Mouse (Mus musculus) T-helper 1 cell (primary cell): ENCODE data around the gene Ntng1.

ENCODE experiments used
- in situ Hi-C: fragments of 300-600 bp; cut with MboI, MseI; formaldehyde crosslinking; loops from one replicate; pipeline ENCODE4 v1.15.1; 2025; ENCODE audit warnings: high pct_unique_total_duplicates

Ntng1 gene

GRCm38 (mm10) chr3:110143206-110144061 is at the start of gene Ntng1:
Ntng1 (minus strand) TSS chr3:110144011.
- in situ Hi-C loops = loop anchor here (10.0 kb wide), 1 partner anchor 619 kb away; no protein-coding TSS in a partner anchor

DNA sequence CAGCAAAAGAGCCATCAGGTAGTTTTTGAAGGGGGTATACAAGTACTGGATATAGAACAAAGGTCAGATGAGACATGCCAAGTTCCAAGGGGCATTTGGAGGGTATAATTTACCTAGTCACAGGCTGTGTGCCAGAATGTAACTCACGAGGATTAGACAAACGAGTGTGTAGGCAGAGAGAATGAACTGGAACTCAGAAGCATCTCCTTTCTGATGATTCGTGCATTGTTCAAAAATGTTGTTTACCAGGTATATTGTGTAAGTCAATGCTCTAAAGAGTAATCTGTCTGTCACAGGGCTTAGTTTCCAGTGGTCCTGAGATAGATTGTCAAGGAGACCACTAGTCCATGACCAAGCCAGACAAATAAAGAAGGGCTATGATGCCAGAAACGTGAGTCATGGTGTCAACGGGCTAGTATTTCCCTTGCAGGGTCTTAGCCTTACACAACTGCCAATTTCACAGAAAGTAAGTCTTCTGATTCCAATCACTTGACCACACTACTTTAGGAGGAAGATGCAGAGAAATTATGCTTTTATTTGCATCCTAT is 43.7 kb upstream of the Ntng1 start:
- in situ Hi-C loops = no loop called here

DNA sequence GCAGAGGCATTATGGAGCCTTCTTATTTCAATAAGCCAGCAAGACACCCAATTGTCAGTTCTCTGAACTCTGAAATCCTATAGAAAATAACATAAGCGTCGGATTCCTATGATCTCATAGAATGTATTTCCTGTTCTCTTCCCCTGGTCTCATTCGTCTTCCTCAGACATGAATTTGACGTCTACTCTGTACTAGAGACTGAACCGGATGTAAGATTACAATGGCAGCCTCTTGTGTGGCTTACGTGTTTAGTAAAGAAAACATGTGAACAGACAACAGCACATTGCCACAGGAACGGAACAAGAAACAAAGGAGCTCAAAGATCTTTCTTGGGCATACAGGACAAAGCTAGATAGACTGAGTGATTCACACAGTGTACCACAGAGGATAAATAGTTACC is 5.3 kb upstream of the Ntng1 start:
- in situ Hi-C loops = loop anchor here (5.0 to 10.0 kb wide), 3 partner anchors 93 to 624 kb away; no protein-coding TSS in a partner anchor

DNA sequence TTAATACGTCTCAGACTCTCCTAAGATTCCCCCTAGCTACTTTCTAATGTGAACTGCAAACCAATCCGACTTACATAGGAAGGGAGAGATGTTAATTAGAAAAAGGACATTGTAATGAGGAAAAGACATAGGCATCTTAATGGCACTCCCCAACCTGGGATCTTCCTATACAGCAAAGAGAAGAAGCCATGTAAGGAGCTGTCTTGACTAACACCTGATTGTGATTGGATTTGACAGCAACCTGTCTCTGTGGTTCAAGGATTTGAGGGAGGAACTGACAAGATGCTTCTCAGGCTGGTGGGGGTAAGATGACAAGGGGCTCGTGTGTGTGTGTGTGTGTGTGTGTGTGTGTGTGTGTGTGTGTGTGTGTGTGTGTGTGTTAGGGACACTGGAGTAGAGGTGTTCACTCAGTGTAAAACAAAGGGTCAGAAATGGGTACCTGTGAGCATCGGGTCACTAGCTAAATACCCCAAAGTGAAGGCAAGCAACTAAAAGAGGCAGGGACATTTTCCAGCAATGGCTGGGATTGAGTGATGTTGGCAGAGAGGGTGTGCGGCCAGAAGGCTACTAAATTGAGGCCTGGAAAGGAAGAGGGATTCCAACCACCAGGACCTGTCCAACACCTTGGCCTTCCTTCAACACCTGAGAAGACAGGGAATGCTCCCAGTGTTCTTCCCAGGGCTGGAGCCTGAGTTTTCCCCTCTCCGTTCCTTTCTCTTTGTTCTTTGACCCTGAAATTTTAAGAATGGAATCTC is 667 bp upstream of the Ntng1 start:
- in situ Hi-C loops = loop anchor here (5.0 to 10.0 kb wide), 3 partner anchors 98 to 620 kb away; no protein-coding TSS in a partner anchor

- in situ Hi-C loops = loop anchor here (10.0 kb wide), 1 partner anchor 618 kb away; no protein-coding TSS in a partner anchor
These were observed 1.3 kb downstream of the Ntng1 start for GRCm38 (mm10) chr3:110142314-110143205.

DNA sequence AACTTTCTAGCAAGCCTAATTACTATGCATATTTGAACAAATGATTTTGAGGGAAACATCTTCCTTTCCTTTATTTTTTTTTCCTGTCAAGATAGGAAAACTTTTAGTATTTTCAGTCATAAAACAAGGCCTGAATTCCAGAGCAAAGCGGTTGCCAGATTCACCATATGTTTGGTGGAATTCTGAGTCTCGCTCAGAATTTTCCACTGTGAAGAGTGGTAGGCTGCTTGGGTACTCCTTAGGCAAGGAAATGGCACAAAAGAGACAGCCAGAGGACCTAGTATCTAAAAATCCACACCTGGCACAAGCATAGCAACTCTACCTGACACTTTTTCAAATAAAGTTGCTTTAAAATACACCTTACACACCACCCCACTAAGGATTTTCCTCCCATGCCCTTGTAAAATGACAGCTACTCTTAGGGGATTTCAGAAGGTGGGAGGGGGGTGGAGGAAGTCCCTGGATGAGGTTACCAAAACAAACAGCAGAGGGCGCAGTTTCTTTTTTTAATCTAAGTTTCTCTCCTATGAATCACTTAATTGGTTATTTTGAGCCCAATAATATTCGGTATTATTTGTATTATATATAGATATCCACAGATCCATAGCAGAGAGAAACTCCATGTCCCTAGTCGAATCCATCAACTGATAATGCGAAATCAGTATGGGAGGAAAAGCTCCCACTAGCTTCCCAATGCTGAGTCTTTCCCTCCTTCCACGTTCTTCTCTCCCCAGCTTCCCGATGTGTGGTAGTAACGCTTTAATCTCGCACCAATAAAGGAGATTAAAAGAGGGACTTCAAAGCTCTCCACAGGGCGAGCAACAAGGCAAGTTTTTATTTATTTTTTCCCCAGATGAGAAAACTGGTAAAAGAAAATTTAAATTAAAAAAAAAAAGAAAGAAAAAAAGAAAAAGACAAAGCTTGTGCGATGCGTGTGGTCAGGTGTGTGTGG is 2.2 kb downstream of the Ntng1 start:
- in situ Hi-C loops = loop anchor here (10.0 kb wide), 1 partner anchor 617 kb away; no protein-coding TSS in a partner anchor

- in situ Hi-C loops = no loop called here
These were observed 7.7 kb downstream of the Ntng1 start for GRCm38 (mm10) chr3:110136115-110136514.

DNA sequence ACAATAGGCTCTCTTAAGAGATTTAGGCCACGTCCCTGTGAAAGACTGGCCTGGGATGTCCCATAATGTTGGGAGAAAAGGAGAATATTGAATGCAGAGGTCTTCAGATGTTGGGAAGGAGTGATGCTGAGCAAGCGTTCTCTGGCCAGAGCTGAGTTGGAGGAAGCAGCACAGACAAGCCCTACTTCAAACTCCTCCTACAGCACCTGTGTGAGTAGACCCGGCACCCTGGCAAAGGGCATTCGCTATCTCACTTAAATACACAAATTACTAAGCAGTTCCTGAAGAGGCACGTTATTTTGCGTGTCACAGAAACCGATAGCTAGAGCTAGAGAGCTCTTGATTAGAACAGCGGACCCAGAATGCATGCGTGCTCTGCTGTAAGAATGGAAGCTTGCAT is 10.7 kb downstream of the Ntng1 start:
- in situ Hi-C loops = no loop called here

DNA sequence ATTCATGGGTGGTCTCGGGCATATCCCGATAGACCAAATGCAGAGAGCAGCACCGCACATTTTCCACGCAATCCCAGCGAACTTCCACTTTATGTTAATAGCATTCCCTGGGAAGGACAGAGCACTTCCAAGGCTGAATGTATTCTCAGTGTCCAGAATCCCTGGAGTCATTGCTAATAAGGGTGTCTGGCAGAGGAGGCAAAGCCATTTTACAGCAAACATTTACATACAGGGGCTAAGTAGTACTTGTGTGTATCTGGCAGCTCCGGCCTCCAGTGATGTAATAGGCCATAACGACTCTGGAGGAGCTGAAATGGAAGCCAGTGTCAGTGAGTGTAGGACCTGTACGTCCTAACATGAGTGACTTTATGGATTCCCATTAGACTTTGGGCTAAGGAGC is 11.5 kb downstream of the Ntng1 start:
- in situ Hi-C loops = no loop called here

DNA sequence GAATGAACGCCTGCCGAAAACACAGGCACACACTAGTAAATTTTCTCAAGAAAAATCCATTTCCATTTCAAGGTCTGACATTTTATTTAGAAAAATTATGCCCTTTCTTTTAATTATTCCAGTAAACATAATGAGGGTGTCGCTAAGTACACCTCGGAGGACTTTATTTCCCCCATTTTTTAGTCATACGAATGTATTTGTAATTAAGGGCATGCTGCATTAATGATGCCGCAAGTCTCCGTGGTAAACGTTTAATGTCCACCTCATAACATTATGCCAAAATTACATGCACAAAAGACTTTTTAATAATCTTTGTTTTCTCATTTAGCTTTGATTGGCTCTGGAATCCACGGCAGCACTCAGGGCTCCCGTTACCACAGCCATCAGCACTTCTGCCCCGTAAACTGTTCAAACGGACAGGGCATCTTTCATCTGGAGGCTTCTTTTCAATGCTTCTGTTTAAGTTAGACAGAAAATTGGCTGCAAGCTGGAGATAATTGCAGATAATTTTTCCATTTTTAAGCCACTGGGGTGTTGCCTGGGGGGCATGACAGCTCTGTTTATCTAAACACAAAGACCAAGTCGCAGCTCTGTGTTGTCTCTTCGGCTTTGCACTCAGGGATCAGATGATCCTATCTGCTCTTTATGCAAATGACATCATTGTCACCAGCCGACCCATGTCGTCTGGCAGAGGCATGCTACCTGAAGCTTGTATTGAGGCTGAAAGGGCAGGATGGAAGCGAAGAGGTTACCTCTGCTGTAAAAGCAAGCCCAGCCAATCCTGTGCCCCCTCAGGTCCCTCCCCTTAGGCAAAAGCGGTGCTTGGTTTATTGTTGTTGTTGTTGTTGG is 12.5 kb downstream of the Ntng1 start:
- in situ Hi-C loops = no loop called here

- in situ Hi-C loops = no loop called here
These were observed 14.2 kb downstream of the Ntng1 start for GRCm38 (mm10) chr3:110129607-110130006.

DNA sequence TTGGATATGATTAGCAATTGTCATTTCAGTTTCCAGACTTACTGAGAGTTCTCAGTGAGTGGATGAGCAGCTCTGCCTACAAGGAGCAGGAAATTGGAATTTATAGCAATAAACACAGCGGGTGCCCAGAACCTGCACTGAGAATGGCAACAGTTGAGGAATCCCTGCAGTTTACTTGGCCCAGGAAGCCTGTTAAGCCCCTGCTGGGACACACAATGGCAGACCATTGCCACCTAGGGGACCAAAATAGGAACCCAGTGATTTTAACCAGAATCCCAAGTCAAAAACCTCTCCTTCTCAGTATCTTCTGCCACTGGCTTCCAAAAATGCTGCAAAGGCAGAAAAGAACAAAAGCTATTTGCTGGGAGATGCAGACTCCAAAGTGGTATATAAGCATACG is 37.8 kb downstream of the Ntng1 start:
- in situ Hi-C loops = no loop called here

DNA sequence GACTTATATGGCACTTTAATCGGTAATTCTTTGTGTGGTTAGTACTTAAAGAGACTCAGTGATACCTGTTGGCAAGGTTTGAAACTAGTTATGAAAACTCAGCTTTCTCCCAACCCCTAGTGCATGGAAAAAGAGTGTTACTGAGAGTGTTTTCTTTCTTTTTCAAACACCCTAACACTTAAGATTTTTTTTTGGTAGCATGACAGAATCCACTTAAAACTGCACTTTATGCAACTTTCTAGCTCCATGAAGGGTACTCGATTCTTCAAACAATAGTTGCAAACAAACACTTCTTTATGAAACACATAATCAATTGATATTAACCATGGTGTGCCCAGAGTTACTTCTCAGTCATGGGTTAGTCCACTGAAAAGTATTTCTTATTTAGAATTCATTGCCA is 49.4 kb downstream of the Ntng1 start:
- in situ Hi-C loops = no loop called here

DNA sequence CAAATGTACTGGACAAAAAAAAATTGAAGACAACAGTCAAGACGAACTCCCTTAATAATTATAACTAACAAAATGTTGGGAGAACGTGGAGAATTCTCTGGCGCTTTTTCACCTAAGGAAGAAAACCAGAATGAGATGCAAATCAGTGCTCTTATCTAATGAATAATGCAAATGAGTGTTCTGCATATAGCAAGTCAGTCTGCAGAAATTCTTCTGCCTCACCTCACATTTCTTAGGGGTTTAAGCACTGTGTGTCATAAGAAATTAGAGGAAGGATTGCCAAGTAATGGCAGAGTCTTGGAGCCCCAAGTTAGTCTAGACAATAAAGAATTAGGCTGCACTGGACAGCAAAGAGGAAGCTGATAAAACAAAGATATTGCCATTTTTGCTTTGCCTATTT is 49.8 kb downstream of the Ntng1 start:
- in situ Hi-C loops = no loop called here

DNA sequence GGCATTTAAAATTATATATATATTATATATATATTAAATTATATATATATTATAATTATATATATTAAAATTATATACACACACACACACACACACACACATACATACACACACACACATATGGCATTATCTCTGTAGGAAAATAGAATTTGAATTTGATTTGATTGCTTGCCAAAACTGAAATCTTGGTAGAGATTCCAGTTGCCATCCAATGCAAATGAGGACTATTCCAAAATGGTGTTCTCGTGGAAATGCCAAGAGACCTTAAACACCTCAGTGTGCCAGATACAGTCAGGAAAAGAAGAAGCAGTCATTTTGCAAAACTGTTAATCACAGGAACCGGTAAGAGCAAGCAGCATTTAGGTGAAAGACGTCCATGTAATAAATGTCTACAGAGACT is 51.3 kb downstream of the Ntng1 start:
- in situ Hi-C loops = no loop called here

DNA sequence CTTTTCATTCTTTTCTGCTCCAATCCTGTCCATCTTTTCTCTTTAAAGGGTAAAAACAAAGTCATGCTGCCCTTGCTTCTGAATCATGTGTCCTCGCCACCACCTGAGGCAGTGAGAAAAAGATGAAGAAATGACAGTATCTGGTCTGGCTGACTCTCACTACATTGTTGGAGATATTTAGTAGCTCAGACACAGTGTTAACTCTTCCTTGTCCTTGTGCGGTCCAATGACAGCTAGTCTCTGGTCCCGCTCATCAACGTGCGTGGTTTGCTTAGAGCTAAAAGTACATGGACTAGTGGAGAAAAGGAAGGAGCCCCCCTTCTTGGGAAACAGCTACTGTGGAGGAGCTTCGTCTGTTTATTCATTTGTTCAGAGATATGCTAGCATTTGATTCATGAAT is 56.6 kb downstream of the Ntng1 start:
- in situ Hi-C loops = no loop called here

GRCm38 (mm10) chr3:110085336-110085735 is 58.5 kb downstream of the Ntng1 start:
- in situ Hi-C loops = no loop called here

GRCm38 (mm10) chr3:110064709-110065256 is 79.0 kb downstream of the Ntng1 start:
- in situ Hi-C loops = no loop called here

GRCm38 (mm10) chr3:110055915-110056314 is 87.9 kb downstream of the Ntng1 start:
- in situ Hi-C loops = no loop called here
